Mouse (Mus musculus) liver, adult 2 months (tissue): ENCODE measurements around the gene Fis1. TPM values are rescaled to one million over a fixed set of nuclear protein-coding genes. Genes with fewer than 3 reads are reported as not detected.
A peak's percentile ranks its signal among the peaks of the same experiment; 100 is the strongest.

Experiments used
- DNase-seq: peaks from one replicate; pipeline ENCODE4 v3.0.0-alpha.2; 2011; ENCODE audit warnings: low read depth, low spot score; ENCODE audit errors: extremely low read depth
- H3K27ac ChIP-seq: fragments of 200-500 bp; replicated peaks from 2 replicates; pipeline ENCODE4 v1.5.1; 2012; ENCODE audit warnings: low read depth, mild to moderate bottlenecking, control low read depth, inconsistent platforms, low read length; ENCODE audit not compliant: insufficient read depth
- H3K27me3 ChIP-seq: fragments of 200-500 bp; 2 replicates; pipeline ENCODE4 v1.6.1; 2012; ENCODE audit warnings: mild to moderate bottlenecking, moderate library complexity, low read length, inconsistent platforms; ENCODE audit not compliant: control insufficient read depth, insufficient read depth
- H3K36me3 ChIP-seq: fragments of 200-500 bp; 2 replicates; pipeline ENCODE4 v1.6.1; 2012; ENCODE audit warnings: low read length, inconsistent platforms; ENCODE audit not compliant: control insufficient read depth, insufficient read depth
- H3K4me1 ChIP-seq: fragments of 200-500 bp; 2 replicates; pipeline ENCODE4 v1.6.1; 2011; ENCODE audit warnings: low read length; ENCODE audit not compliant: control insufficient read depth, insufficient read depth
- H3K4me3 ChIP-seq: fragments of 200-500 bp; 2 replicates; pipeline ENCODE4 v1.5.1; 2011; ENCODE audit warnings: low read depth, mild to moderate bottlenecking, control low read depth, low read length, moderate library complexity; ENCODE audit not compliant: insufficient read depth
- H3K79me2 ChIP-seq: fragments of 200-500 bp; 2 replicates; pipeline ENCODE4 v1.6.1; 2012; ENCODE audit warnings: inconsistent platforms, mild to moderate bottlenecking, low read length, moderate library complexity; ENCODE audit not compliant: control insufficient read depth, insufficient read depth
- H3K9ac ChIP-seq: fragments of 200-500 bp; 2 replicates; pipeline ENCODE4 v1.6.1; 2012; ENCODE audit warnings: low read depth, mild to moderate bottlenecking, control low read depth, inconsistent platforms, low read length
- CTCF ChIP-seq: fragments of 200-500 bp; IDR thresholded peaks from 2 replicates; pipeline ENCODE4 v1.5.1; 2011; ENCODE audit warnings: low read depth, low read length, control low read depth
- POLR2A ChIP-seq: fragments of 200-500 bp; IDR thresholded peaks from 2 replicates; pipeline ENCODE4 v1.6.1; 2011; ENCODE audit warnings: low read length, control low read depth; ENCODE audit not compliant: insufficient read depth; ENCODE audit errors: extremely low read depth
- whole genome bisulfite sequencing: fragments of 180-500 bp; shearing (Covaris S2); methylation state at CpG from one replicate; pipeline ENCODE4 v1.1.7; 2018; 5-methylcytosine and 5-hydroxymethylcytosine counted together
- polyA plus RNA-seq: library from polyadenylated mRNA; depleted of rRNA; stranded (reverse); fragments of >200 nt; gene quantifications from 2 replicates; pipeline ENCODE4 v1.2.3, GENCODE M21; 2012
- total RNA-seq: library from RNA; depleted of rRNA; stranded (reverse); fragments of >200 nt; gene quantifications from 2 replicates; pipeline ENCODE4 v1.2.3, GENCODE M21; 2014

Fis1 gene
- total and polyA plus RNA-seq, 2 experiments: 112 to 115 TPM

DNA sequence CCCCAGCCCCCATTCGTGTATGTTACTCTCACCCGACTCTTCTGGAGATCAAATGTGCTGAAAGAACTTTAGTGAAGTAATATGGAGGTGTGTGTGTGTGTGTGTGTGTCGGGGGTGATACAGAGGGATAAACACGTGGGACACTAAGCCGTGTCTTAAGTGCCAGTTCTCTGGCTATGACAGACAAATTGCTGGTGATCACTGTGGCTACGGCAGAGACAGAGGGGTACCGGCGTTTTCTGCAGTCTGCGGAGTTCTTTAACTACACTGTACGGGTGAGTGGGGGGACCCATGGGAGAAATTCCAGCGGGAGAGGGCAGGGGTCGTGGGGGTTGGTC, 34.8 kb downstream of the Fis1 start, which contains the start of gene Znhit1:
Znhit1 (minus strand) TSS at position 88 of the 338 bp plus-strand sequence.
- Histone ChIP-seq H3K4me1 (peaks cover 5% of the 10 kb centered on the region), H3K27me3 (no peaks in the 10 kb centered on the region), H3K9ac (peak within 1 kb of the TSS; percentile 87), H3K79me2 (no peaks in the 10 kb centered on the region), H3K36me3 (no peaks in the 10 kb centered on the region), H3K27ac (peak within 1 kb of the TSS; percentile 64), H3K4me3 (peak within 1 kb of the TSS; percentile 72)
- TF ChIP-seq CTCF (no peak), POLR2A (no peak)
- no peak for DNase-seq
- WGBS: 14% methylated on average over 12 of the region's 12 CpGs

DNA sequence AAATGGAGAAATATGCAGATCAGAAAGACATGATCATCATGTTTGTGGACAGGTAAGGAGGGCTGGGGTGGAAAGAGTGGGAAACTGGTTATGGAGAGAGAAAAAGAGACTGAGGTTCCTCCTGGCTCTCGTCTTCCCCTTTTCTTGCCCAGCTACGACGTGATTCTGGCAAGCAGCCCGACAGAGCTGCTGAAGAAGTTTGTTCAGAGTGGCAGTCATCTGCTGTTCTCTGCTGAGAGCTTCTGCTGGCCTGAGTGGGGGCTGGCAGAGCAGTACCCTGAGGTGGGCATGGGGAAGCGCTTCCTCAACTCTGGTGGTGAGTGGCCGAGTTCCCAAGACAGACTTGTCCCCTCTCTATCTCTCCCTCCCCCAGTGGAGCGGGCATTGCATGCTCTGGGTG, 35.3 kb downstream of the Fis1 start:
- no peaks in the 10 kb centered on the region for H3K79me2 ChIP-seq

DNA sequence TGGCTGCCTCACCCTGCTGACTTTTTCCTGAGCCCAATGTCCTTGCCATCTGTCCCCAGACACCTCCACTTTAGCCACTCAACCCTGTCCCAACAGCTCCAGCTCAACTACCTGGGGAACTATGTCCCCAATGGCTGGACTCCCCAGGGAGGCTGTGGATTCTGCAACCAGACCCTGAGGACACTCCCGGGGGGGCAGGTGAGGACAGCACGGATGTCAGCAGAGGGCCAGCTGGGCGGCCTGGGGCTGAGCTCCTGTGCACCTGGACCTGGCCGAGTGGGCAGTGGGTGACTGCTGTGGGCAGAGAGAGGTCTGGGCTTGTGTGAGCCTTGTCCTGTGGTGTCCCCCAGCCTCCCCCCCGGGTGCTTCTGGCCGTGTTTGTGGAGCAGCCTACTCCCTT, 36.7 kb downstream of the Fis1 start:
- Histone ChIP-seq H3K9ac (no peak overlapping the region), H3K4me3 (no peak overlapping the region), H3K79me2 (no peaks in the 10 kb centered on the region), H3K27ac (no peak overlapping the region), H3K36me3 (0 out of 2 replicates have a peak, but pooled peaks cover 2% of the 10 kb centered on the region), H3K27me3 (no peaks in the 10 kb centered on the region), H3K4me1 (peaks cover 5% of the 10 kb centered on the region)
- DNase-seq: no peak
- TF ChIP-seq CTCF: no peak
- TF ChIP-seq POLR2A: no peak
- WGBS: 92% methylated on average over 6 of the region's 6 CpGs

More for the DNA sequence above, 35.3 kb downstream of the Fis1 start:
- Histone ChIP-seq H3K27me3 (no peaks in the 10 kb centered on the region), H3K4me1 (peaks cover 5% of the 10 kb centered on the region), H3K9ac (no peak overlapping the region), H3K4me3 (peak overlapping the region; percentile 13; the same call in 1 of the 2 replicates), H3K27ac (no peak overlapping the region), H3K36me3 (no peaks in the 10 kb centered on the region)
- DNase-seq: no peak
- 78% methylated on average over 7 of the region's 7 CpGs for WGBS
- no peak for TF ChIP-seq POLR2A
- no peak for TF ChIP-seq CTCF

DNA sequence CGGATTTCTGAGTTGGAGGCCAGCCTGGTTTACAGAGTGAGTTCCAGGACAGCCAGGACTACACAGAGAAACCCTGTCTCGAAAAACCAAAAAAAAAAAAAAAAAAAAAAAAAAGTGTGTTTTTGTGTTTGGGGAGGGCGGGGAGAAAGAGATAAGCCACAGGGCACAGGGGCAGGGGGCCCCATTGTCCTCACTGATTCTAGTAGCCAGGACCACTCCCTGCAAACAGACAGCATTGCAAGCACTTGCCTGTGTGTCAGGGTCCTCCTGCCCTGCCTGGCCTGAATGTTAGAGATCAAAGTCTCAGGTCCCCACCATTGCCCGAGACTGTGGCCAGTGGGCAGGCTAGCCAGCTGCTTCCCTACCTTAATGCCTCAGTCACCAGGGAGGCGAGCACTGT, 46.4 kb downstream of the Fis1 start:
- WGBS: 59% methylated on average over 5 of the region's 5 CpGs
- no peak overlapping the region for H3K27ac ChIP-seq

DNA sequence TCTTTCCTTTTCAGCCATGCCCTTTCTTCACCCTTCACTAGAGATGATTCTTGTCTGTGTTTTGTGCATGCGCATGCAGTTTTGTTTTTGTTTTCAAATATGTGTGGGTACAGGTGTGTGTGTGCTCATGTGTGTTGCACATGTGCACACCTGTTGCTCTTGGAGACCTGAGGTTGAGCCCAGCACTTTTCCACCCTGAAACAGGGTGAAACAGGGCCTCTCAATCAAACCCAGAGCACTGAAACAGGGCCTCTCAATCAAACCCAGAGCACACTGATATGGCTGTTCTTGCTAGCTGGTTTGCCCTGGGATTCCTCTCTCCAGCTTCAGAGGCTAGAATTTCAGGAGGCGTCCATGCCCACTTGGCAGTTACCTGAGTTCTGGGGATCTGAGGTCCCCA, 47.5 kb downstream of the Fis1 start:
- no peak overlapping the region for H3K4me3 ChIP-seq
- DNase-seq: no peak
- WGBS: 93% methylated on average over 2 of the region's 2 CpGs
- no peak overlapping the region for H3K9ac ChIP-seq
- H3K79me2 ChIP-seq: no peaks in the 10 kb centered on the region
- TF ChIP-seq POLR2A: no peak
- TF ChIP-seq CTCF: no peak
- H3K27ac ChIP-seq: no peak overlapping the region
- H3K36me3 ChIP-seq: no peaks in the 10 kb centered on the region
- H3K27me3 ChIP-seq: no peaks in the 10 kb centered on the region
- no peaks in the 10 kb centered on the region for H3K4me1 ChIP-seq

More for the DNA sequence above, 46.4 kb downstream of the Fis1 start:
- no peak for DNase-seq
- Histone ChIP-seq H3K27me3 (no peaks in the 10 kb centered on the region), H3K9ac (no peak overlapping the region), H3K79me2 (no peaks in the 10 kb centered on the region), H3K4me3 (no peak overlapping the region), H3K36me3 (no peaks in the 10 kb centered on the region), H3K4me1 (no peaks in the 10 kb centered on the region)
- TF ChIP-seq CTCF (no peak), POLR2A (no peak)

DNA sequence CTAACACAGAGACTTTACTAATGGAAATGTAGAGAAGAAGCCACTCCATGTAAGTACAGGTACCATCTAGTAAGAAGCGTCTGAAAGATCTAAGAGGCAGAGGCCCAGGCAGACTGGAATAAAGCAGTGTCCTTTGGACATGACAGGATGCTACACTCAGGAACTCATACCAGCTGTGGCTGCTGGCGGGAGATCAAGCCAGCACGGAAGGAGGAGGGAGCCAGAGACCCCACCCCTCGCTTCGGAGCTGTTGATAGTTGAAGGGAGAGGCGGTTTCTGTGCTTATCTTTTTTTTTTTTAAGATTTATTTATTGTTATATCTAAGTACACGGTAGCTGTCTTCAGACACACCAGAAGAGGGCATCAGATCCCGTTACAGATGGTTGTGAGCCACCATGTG, 54.2 kb downstream of the Fis1 start:
- Histone ChIP-seq H3K4me1 (no peaks in the 10 kb centered on the region), H3K79me2 (no peaks in the 10 kb centered on the region), H3K27ac (no peak overlapping the region), H3K4me3 (no peak overlapping the region), H3K36me3 (no peaks in the 10 kb centered on the region), H3K9ac (no peak overlapping the region), H3K27me3 (no peaks in the 10 kb centered on the region)
- TF ChIP-seq POLR2A (no peak), CTCF (no peak)
- DNase-seq: no peak
- WGBS: 48% methylated on average over 8 of the region's 8 CpGs
